Mouse (Mus musculus): ENCODE measurements around the gene Plb1.
A peak's percentile ranks its signal among the peaks of the same experiment; 100 is the strongest.

Gene Plb1

GRCm38 (mm10) chr5:32232474-32232873 lies at the start of gene Plb1:
Gene Plb1, plus strand, starts transcription at chr5:32232708.
- no peak for DNase-seq

GRCm38 (mm10) chr5:32182885-32183629 lies 49.5 kb upstream of the Plb1 start:
- no peak for DNase-seq

- no peak for DNase-seq
These were observed 44.8 kb upstream of the Plb1 start for GRCm38 (mm10) chr5:32187717-32188116.

GRCm38 (mm10) chr5:32191259-32191658 lies 41.2 kb upstream of the Plb1 start:
- DNase-seq = no peak

- no peak for DNase-seq
These were observed 40.3 kb upstream of the Plb1 start for GRCm38 (mm10) chr5:32192016-32192845.

- no peak for DNase-seq
These were observed 38.3 kb upstream of the Plb1 start for GRCm38 (mm10) chr5:32194236-32194635.

- DNase-seq = no peak
These were observed 36.5 kb upstream of the Plb1 start for GRCm38 (mm10) chr5:32195857-32196609.

GRCm38 (mm10) chr5:32197698-32198097 lies 34.8 kb upstream of the Plb1 start:
- peak; percentile 63 for DNase-seq

GRCm38 (mm10) chr5:32199136-32199535 lies 33.4 kb upstream of the Plb1 start:
- no peak for DNase-seq

- DNase-seq = no peak
These were observed 32.9 kb upstream of the Plb1 start for GRCm38 (mm10) chr5:32199594-32199993.

- no peak for DNase-seq
These were observed 27.9 kb upstream of the Plb1 start for GRCm38 (mm10) chr5:32204653-32205052.

GRCm38 (mm10) chr5:32206726-32207125 lies 25.8 kb upstream of the Plb1 start:
- DNase-seq = no peak

- no peak for DNase-seq
These were observed 24.0 kb upstream of the Plb1 start for GRCm38 (mm10) chr5:32208460-32208859.

GRCm38 (mm10) chr5:32211011-32211410 lies 21.5 kb upstream of the Plb1 start:
- DNase-seq = no peak

GRCm38 (mm10) chr5:32213746-32214145 lies 18.8 kb upstream of the Plb1 start:
- no peak for DNase-seq

- DNase-seq = no peak
These were observed 17.0 kb upstream of the Plb1 start for GRCm38 (mm10) chr5:32215510-32215909.

- DNase-seq = no peak
These were observed 16.0 kb upstream of the Plb1 start for GRCm38 (mm10) chr5:32216465-32216864.

- no peak for DNase-seq
These were observed 15.0 kb upstream of the Plb1 start for GRCm38 (mm10) chr5:32217477-32217876.

- no peak for DNase-seq
These were observed 2.1 kb upstream of the Plb1 start for GRCm38 (mm10) chr5:32230372-32230771.

- DNase-seq = no peak
These were observed 6.8 kb downstream of the Plb1 start for GRCm38 (mm10) chr5:32239337-32239736.

- DNase-seq = no peak
These were observed 8.2 kb downstream of the Plb1 start for GRCm38 (mm10) chr5:32240741-32241140.

GRCm38 (mm10) chr5:32243286-32243885 lies 10.9 kb downstream of the Plb1 start:
- DNase-seq = no peak

- no peak for DNase-seq
These were observed 12.9 kb downstream of the Plb1 start for GRCm38 (mm10) chr5:32245385-32245784.

Data from cerebellum, adult 11 months (tissue).